Comparison of ENCODE assay signal across 19 mouse cellular contexts in genomic region chr8:47480039-47480438, GRCm38 (mm10). TPM values are rescaled to one million over a fixed set of nuclear protein-coding genes. Genes with fewer than 3 reads are reported as not detected.
DNase-seq lines count a peak whose midpoint lies in the region; ATAC-seq lines count a peak whose summit lies in the region.
"Had no signal": no experiment of that assay in that cellular context is flagged by ENCODE, and none has a peak within 500 bp of the region (broad histone marks: within the 10 kb centered on the region; RNA-seq: fewer than 3 reads in every experiment).

No protein-coding gene starts in this region.

- ATAC-seq in hindbrain, embryonic 13.5 days (ENCODE audit: low FRiP score): peak; percentile 32; the same call in 1 of the 2 replicates
- no peak for ATAC-seq in hindbrain, embryonic 11.5 days (ENCODE audit: low FRiP score)
- ATAC-seq in midbrain, embryonic 14.5 days (ENCODE audit: low FRiP score, low TSS enrichment): no peak
- ATAC-seq in midbrain, embryonic 13.5 days: no peak
- peak; percentile 96 for ATAC-seq in hindbrain, embryonic 16.5 days
- no peak for ATAC-seq in kidney, embryonic 16.5 days (ENCODE audit: low FRiP score, low TSS enrichment)
- ATAC-seq: CD4-positive, CD25-positive, alpha-beta regulatory T cell, adult 4 months had no signal

- H3K4me2 ChIP-seq in hindbrain, embryonic 13.5 days: no peak overlapping the region
- H3K4me2 ChIP-seq in hindbrain, embryonic 11.5 days (replicated peaks; ENCODE audit: low read depth, low read length): no peak overlapping the region
- H3K4me2 ChIP-seq in midbrain, embryonic 14.5 days (ENCODE audit: low read length): no peak overlapping the region
- no peak overlapping the region for H3K4me2 ChIP-seq in midbrain, embryonic 13.5 days (replicated peaks)
- no peak overlapping the region for H3K4me2 ChIP-seq in hindbrain, embryonic 16.5 days (ENCODE audit: low read length)
- H3K4me2 ChIP-seq in kidney, embryonic 16.5 days (replicated peaks; ENCODE audit: low read depth, low read length): no peak overlapping the region
- H3K4me2 ChIP-seq: embryonic facial prominence, embryonic 13.5 days; heart, embryonic 13.5 days; midbrain, embryonic 12.5 days had no signal

- no peaks in the 10 kb centered on the region; the same call in 1 of the 2 replicates for H3K4me1 ChIP-seq in hindbrain, embryonic 13.5 days (replicated peaks)
- no peaks in the 10 kb centered on the region for H3K4me1 ChIP-seq in hindbrain, embryonic 11.5 days (replicated peaks; ENCODE audit: control insufficient read depth, insufficient read depth, low read length)
- no peaks in the 10 kb centered on the region for H3K4me1 ChIP-seq in midbrain, embryonic 14.5 days (ENCODE audit: control insufficient read depth, insufficient read depth, low read length)
- H3K4me1 ChIP-seq in midbrain, embryonic 13.5 days (replicated peaks): no peaks in the 10 kb centered on the region
- no peaks in the 10 kb centered on the region for H3K4me1 ChIP-seq in hindbrain, embryonic 16.5 days (ENCODE audit: control insufficient read depth, insufficient read depth, low read depth, low read length)
- peaks cover 3% of the 10 kb centered on the region for H3K4me1 ChIP-seq in kidney, embryonic 16.5 days (ENCODE audit: insufficient read depth, low read length)
- H3K4me1 ChIP-seq: embryonic facial prominence, embryonic 13.5 days; heart, embryonic 13.5 days had no signal

- H3K4me3 ChIP-seq in hindbrain, embryonic 13.5 days: no peak overlapping the region
- no peak overlapping the region for H3K4me3 ChIP-seq in hindbrain, embryonic 11.5 days (ENCODE audit: low read depth, low read length)
- no peak overlapping the region for H3K4me3 ChIP-seq in midbrain, embryonic 14.5 days (replicated peaks; ENCODE audit: low read depth, low read length)
- H3K4me3 ChIP-seq in midbrain, embryonic 13.5 days (replicated peaks): no peak overlapping the region
- no peak overlapping the region for H3K4me3 ChIP-seq in hindbrain, embryonic 16.5 days (ENCODE audit: low read length)
- H3K4me3 ChIP-seq in kidney, embryonic 16.5 days (ENCODE audit: low read length): no peak overlapping the region
- H3K4me3 ChIP-seq: embryonic facial prominence, embryonic 13.5 days; heart, embryonic 13.5 days; midbrain, embryonic 12.5 days had no signal

- no peak overlapping the region for H3K9ac ChIP-seq in hindbrain, embryonic 13.5 days
- H3K9ac ChIP-seq in hindbrain, embryonic 11.5 days (ENCODE audit: low read depth, low read length): no peak overlapping the region
- H3K9ac ChIP-seq in midbrain, embryonic 14.5 days (replicated peaks; ENCODE audit: low read length): no peak overlapping the region
- H3K9ac ChIP-seq in midbrain, embryonic 13.5 days (replicated peaks): no peak overlapping the region
- no peak overlapping the region for H3K9ac ChIP-seq in hindbrain, embryonic 16.5 days (ENCODE audit: low read depth, low read length)
- H3K9ac ChIP-seq in kidney, embryonic 16.5 days (replicated peaks; ENCODE audit: low read length): no peak overlapping the region
- H3K9ac ChIP-seq: embryonic facial prominence, embryonic 13.5 days; heart, embryonic 13.5 days; midbrain, embryonic 12.5 days had no signal

- H3K36me3 ChIP-seq in hindbrain, embryonic 13.5 days: peaks cover 7% of the 10 kb centered on the region; the same call in 1 of the 2 replicates
- no peaks in the 10 kb centered on the region for H3K36me3 ChIP-seq in hindbrain, embryonic 11.5 days (ENCODE audit: control insufficient read depth, insufficient read depth, low read length)
- H3K36me3 ChIP-seq in midbrain, embryonic 14.5 days (ENCODE audit: control insufficient read depth, insufficient read depth, low read length): no peaks in the 10 kb centered on the region
- no peaks in the 10 kb centered on the region for H3K36me3 ChIP-seq in midbrain, embryonic 13.5 days
- H3K36me3 ChIP-seq in hindbrain, embryonic 16.5 days (ENCODE audit: control insufficient read depth, insufficient read depth, low read length): no peaks in the 10 kb centered on the region
- H3K36me3 ChIP-seq in kidney, embryonic 16.5 days (ENCODE audit: insufficient read depth, low read length): no peaks in the 10 kb centered on the region
- H3K36me3 ChIP-seq: embryonic facial prominence, embryonic 13.5 days; G1E; heart, embryonic 13.5 days; midbrain, embryonic 12.5 days had no signal

- H3K27ac ChIP-seq in hindbrain, embryonic 13.5 days: no peak overlapping the region
- no peak overlapping the region for H3K27ac ChIP-seq in hindbrain, embryonic 11.5 days (ENCODE audit: low read depth, low read length)
- H3K27ac ChIP-seq in midbrain, embryonic 14.5 days (replicated peaks; ENCODE audit: low read depth, low read length): no peak overlapping the region
- no peak overlapping the region for H3K27ac ChIP-seq in midbrain, embryonic 13.5 days
- no peak overlapping the region for H3K27ac ChIP-seq in hindbrain, embryonic 16.5 days (ENCODE audit: low read depth, low read length)
- no peak overlapping the region for H3K27ac ChIP-seq in kidney, embryonic 16.5 days (ENCODE audit: low read length)
- H3K27ac ChIP-seq: embryonic facial prominence, embryonic 13.5 days; heart, embryonic 13.5 days; midbrain, embryonic 12.5 days had no signal

- peak; percentile 8 for DNase-seq in cerebellum, adult 9-10 months
- DNase-seq in cerebellum, adult 11 months: no peak
- DNase-seq in hindbrain, embryonic 11.5 days (ENCODE audit: low spot score): no peak
- DNase-seq in midbrain, embryonic 14.5 days: peak; percentile 29
- DNase-seq: heart, adult 11 months; kidney, adult 11 months; kidney, postnatal 10 days; lung, adult 18-20 months; lung, postnatal 4 days; thymus, postnatal 4 days had no signal

- no peaks in the 10 kb centered on the region for H3K9me3 ChIP-seq in hindbrain, embryonic 13.5 days
- H3K9me3 ChIP-seq in hindbrain, embryonic 11.5 days (ENCODE audit: control insufficient read depth, low read length): no peaks in the 10 kb centered on the region
- H3K9me3 ChIP-seq in midbrain, embryonic 14.5 days (ENCODE audit: control insufficient read depth, low read length): no peaks in the 10 kb centered on the region
- no peaks in the 10 kb centered on the region for H3K9me3 ChIP-seq in midbrain, embryonic 13.5 days
- no peaks in the 10 kb centered on the region for H3K9me3 ChIP-seq in hindbrain, embryonic 16.5 days (ENCODE audit: control insufficient read depth, low read length)
- 0 out of 2 replicates have a peak, but pooled peaks cover 3% of the 10 kb centered on the region for H3K9me3 ChIP-seq in kidney, embryonic 16.5 days (ENCODE audit: low read length)
- H3K9me3 ChIP-seq: embryonic facial prominence, embryonic 13.5 days; G1E; heart, embryonic 13.5 days; midbrain, embryonic 12.5 days had no signal

- H3K27me3 ChIP-seq in hindbrain, embryonic 13.5 days: no peaks in the 10 kb centered on the region
- H3K27me3 ChIP-seq in hindbrain, embryonic 11.5 days (ENCODE audit: control insufficient read depth, insufficient read depth, low read length): no peaks in the 10 kb centered on the region
- no peaks in the 10 kb centered on the region for H3K27me3 ChIP-seq in midbrain, embryonic 14.5 days (ENCODE audit: control insufficient read depth, insufficient read depth, low read length)
- no peaks in the 10 kb centered on the region for H3K27me3 ChIP-seq in midbrain, embryonic 13.5 days
- no peaks in the 10 kb centered on the region for H3K27me3 ChIP-seq in hindbrain, embryonic 16.5 days (replicated peaks; ENCODE audit: control insufficient read depth, insufficient read depth, low read length)
- H3K27me3 ChIP-seq in kidney, embryonic 16.5 days (ENCODE audit: insufficient read depth, low read length): no peaks in the 10 kb centered on the region
- H3K27me3 ChIP-seq: embryonic facial prominence, embryonic 13.5 days; heart, embryonic 13.5 days; midbrain, embryonic 12.5 days had no signal

- 65% methylated on average over 7 of the region's 7 CpGs for WGBS in hindbrain, embryonic 13.5 days
- 85% methylated on average over 7 of the region's 7 CpGs for WGBS in hindbrain, embryonic 11.5 days
- 80% methylated on average over 7 of the region's 7 CpGs for WGBS in midbrain, embryonic 14.5 days
- 91% methylated on average over 7 of the region's 7 CpGs for WGBS in midbrain, embryonic 13.5 days
- WGBS in hindbrain, embryonic 16.5 days: 56% methylated on average over 7 of the region's 7 CpGs
- 96% methylated on average over 7 of the region's 7 CpGs for WGBS in kidney, embryonic 16.5 days

RNA-seq across cellular contexts. Expression of gene Stox2, which starts 33.9 kb away (rescaled TPM):
- polyA plus RNA-seq in hindbrain, embryonic 13.5 days (2015; fragmentation: Nextera tagmentation; extraction: Ambion mirVana): 36.6 and 38.9 TPM in 2 replicates
- polyA plus RNA-seq in hindbrain, embryonic 11.5 days (2014; fragmentation: Nextera tagmentation; extraction: Ambion mirVana): 27.8 and 36.9 TPM in 2 replicates
- polyA plus RNA-seq in midbrain, embryonic 14.5 days (2014; fragmentation: Nextera tagmentation; extraction: Ambion mirVana): 53.2 and 53.9 TPM in 2 replicates
- polyA plus RNA-seq in midbrain, embryonic 13.5 days (2015; fragmentation: Nextera tagmentation; extraction: Ambion mirVana): 45.9 and 46.1 TPM in 2 replicates
- 28.5 and 30.3 TPM in 2 replicates for polyA plus RNA-seq in hindbrain, embryonic 16.5 days (2015; fragmentation: Nextera tagmentation; extraction: Ambion mirVana)
- polyA plus RNA-seq in kidney, embryonic 16.5 days (2015; fragmentation: Nextera tagmentation; extraction: Ambion mirVana): 9.4 and 13.8 TPM in 2 replicates
- polyA plus RNA-seq: G1E had no signal

RNA-seq across cellular contexts. Expression of gene Trappc11, which starts 53.2 kb away (rescaled TPM):
- polyA plus RNA-seq in hindbrain, embryonic 13.5 days (2015; fragmentation: Nextera tagmentation; extraction: Ambion mirVana): 38.7 and 40.0 TPM in 2 replicates
- 44.5 and 49.7 TPM in 2 replicates for polyA plus RNA-seq in hindbrain, embryonic 11.5 days (2014; fragmentation: Nextera tagmentation; extraction: Ambion mirVana)
- polyA plus RNA-seq in midbrain, embryonic 14.5 days (2014; fragmentation: Nextera tagmentation; extraction: Ambion mirVana): 32.0 and 50.9 TPM in 2 replicates
- 41.7 and 42.4 TPM in 2 replicates for polyA plus RNA-seq in midbrain, embryonic 13.5 days (2015; fragmentation: Nextera tagmentation; extraction: Ambion mirVana)
- 39.7 and 42.5 TPM in 2 replicates for polyA plus RNA-seq in hindbrain, embryonic 16.5 days (2015; fragmentation: Nextera tagmentation; extraction: Ambion mirVana)
- polyA plus RNA-seq in kidney, embryonic 16.5 days (2015; fragmentation: Nextera tagmentation; extraction: Ambion mirVana): 36.7 and 38.8 TPM in 2 replicates

RNA-seq across cellular contexts. Expression of gene Rwdd4a, which starts 53.4 kb away (rescaled TPM):
- 37.6 and 39.4 TPM in 2 replicates for polyA plus RNA-seq in hindbrain, embryonic 13.5 days (2015; fragmentation: Nextera tagmentation; extraction: Ambion mirVana)
- 56.8 and 57.8 TPM in 2 replicates for polyA plus RNA-seq in hindbrain, embryonic 11.5 days (2014; fragmentation: Nextera tagmentation; extraction: Ambion mirVana)
- polyA plus RNA-seq in midbrain, embryonic 14.5 days (2014; fragmentation: Nextera tagmentation; extraction: Ambion mirVana): 33.4 and 44.2 TPM in 2 replicates
- polyA plus RNA-seq in midbrain, embryonic 13.5 days (2015; fragmentation: Nextera tagmentation; extraction: Ambion mirVana): 37.1 and 39.7 TPM in 2 replicates
- polyA plus RNA-seq in hindbrain, embryonic 16.5 days (2015; fragmentation: Nextera tagmentation; extraction: Ambion mirVana): 25.9 and 31.6 TPM in 2 replicates
- polyA plus RNA-seq in kidney, embryonic 16.5 days (2015; fragmentation: Nextera tagmentation; extraction: Ambion mirVana): 38.2 and 38.6 TPM in 2 replicates

Comparison
In these comparisons a context has a peak if more than half of its experiments do, and no peak if none do; other contexts are left out.
1. DNase-seq: peak in cerebellum, adult 9-10 months (single experiment) and midbrain, embryonic 14.5 days (single experiment); none in cerebellum, adult 11 months (single experiment) and hindbrain, embryonic 11.5 days (single experiment).
2. ATAC-seq: peak in hindbrain, embryonic 13.5 days (single experiment) and hindbrain, embryonic 16.5 days (single experiment); none in hindbrain, embryonic 11.5 days (single experiment), midbrain, embryonic 14.5 days (single experiment), midbrain, embryonic 13.5 days (single experiment) and kidney, embryonic 16.5 days (single experiment).